10 mouse cellular contexts compared by ENCODE assay signal in the genomic region with DNA sequence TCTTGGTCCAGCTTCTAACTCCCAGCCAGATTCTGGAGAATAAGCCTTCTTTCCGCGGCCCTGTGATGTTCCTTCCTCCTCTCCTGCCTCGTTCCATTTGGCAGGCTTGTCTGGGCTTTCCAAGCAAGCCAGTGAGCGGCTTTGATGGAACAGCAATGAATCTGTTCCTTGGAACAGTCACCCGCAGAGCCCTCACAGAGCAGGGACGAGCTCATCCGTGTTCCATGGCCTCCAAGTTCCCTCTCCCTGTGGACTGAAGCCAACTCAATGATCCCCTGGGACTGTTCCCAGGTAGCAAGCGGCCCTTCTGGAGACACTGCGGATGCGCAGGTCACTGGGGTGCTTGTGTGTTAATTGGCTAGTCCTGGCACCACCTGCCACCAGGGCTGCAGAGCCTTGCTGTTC. TPM values are rescaled to one million over a fixed set of nuclear protein-coding genes. Genes with fewer than 3 reads are reported as not detected.
DNase-seq lines count a peak whose midpoint lies in the region; ATAC-seq and TF ChIP-seq lines count a peak whose summit lies in the region.
"Had no signal": no experiment of that assay in that cellular context is flagged by ENCODE, and none has a peak within 500 bp of the region (broad histone marks: within the 10 kb centered on the region; RNA-seq: fewer than 3 reads in every experiment).

No protein-coding gene starts in this region.

- peaks cover under 1% of the 10 kb centered on the region; the same call in 1 of the 2 replicates for H3K4me1 ChIP-seq in hindbrain, postnatal 0 days (ENCODE audit: insufficient read depth, low read length)
- H3K4me1 ChIP-seq in hindbrain, embryonic 11.5 days (replicated peaks; ENCODE audit: control insufficient read depth, insufficient read depth, low read length), result no peaks in the 10 kb centered on the region
- no peaks in the 10 kb centered on the region for H3K4me1 ChIP-seq in stomach, postnatal 0 days (replicated peaks; ENCODE audit: control insufficient read depth, insufficient read depth)
- H3K4me1 ChIP-seq in midbrain, embryonic 16.5 days (ENCODE audit: control insufficient read depth, insufficient read depth, low read length), result peaks cover 1% of the 10 kb centered on the region

- peak; percentile 7 for DNase-seq in hindbrain, postnatal 0 days (ENCODE audit: low spot score)
- DNase-seq in hindbrain, embryonic 11.5 days (ENCODE audit: low spot score), result no peak
- peak; percentile 88 for DNase-seq in brain, adult 2 months (ENCODE audit: low read depth, low spot score)
- DNase-seq in cerebellum, postnatal 25 days, result peak; percentile 75 to 77
- DNase-seq in left cerebral cortex, postnatal 25 days (ENCODE audit: low spot score in 2 of 2), result peak; percentile 57 to 83
- DNase-seq in stomach, postnatal 0 days (ENCODE audit: low spot score), result no peak
- DNase-seq: adrenal gland, adult 2 months had no signal

- intact Hi-C loops in left cerebral cortex, postnatal 25 days (cut with DNase I), result no loop called here

- H3K36me3 ChIP-seq in hindbrain, postnatal 0 days (ENCODE audit: insufficient read depth, low read length), result no peaks in the 10 kb centered on the region
- H3K36me3 ChIP-seq in hindbrain, embryonic 11.5 days (ENCODE audit: control insufficient read depth, insufficient read depth, low read length), result no peaks in the 10 kb centered on the region
- no peaks in the 10 kb centered on the region for H3K36me3 ChIP-seq in stomach, postnatal 0 days (ENCODE audit: control insufficient read depth, insufficient read depth, low read length)
- H3K36me3 ChIP-seq in midbrain, embryonic 16.5 days (ENCODE audit: control insufficient read depth, insufficient read depth, low read length), result no peaks in the 10 kb centered on the region

- WGBS in hindbrain, postnatal 0 days, result 70% methylated on average over 10 of the region's 10 CpGs
- 92% methylated on average over 10 of the region's 10 CpGs for WGBS in hindbrain, embryonic 11.5 days
- 70% methylated on average over 10 of the region's 10 CpGs for WGBS in stomach, postnatal 0 days
- 84% methylated on average over 10 of the region's 10 CpGs for WGBS in midbrain, embryonic 16.5 days

- H3K4me3 ChIP-seq in hindbrain, postnatal 0 days (ENCODE audit: low read length), result no peak overlapping the region
- H3K4me3 ChIP-seq in hindbrain, embryonic 11.5 days (ENCODE audit: low read depth, low read length), result no peak overlapping the region
- H3K4me3 ChIP-seq in stomach, postnatal 0 days (ENCODE audit: low read depth, low read length), result no peak overlapping the region
- H3K4me3 ChIP-seq in midbrain, embryonic 16.5 days (ENCODE audit: low read depth, low read length), result no peak overlapping the region

- TF ChIP-seq EP300 in stomach, postnatal 0 days (optimal IDR thresholded peaks at IDR 0.05), result no peak

- peak; percentile 50; the same call in 1 of the 2 replicates for ATAC-seq in hindbrain, postnatal 0 days
- ATAC-seq in hindbrain, embryonic 11.5 days (ENCODE audit: low FRiP score), result no peak
- ATAC-seq in stomach, postnatal 0 days (ENCODE audit: low FRiP score, low TSS enrichment), result no peak
- ATAC-seq in midbrain, embryonic 16.5 days, result no peak
- ATAC-seq: lung, postnatal 0 days had no signal

- H3K27me3 ChIP-seq in hindbrain, postnatal 0 days (ENCODE audit: insufficient read depth, low read length), result no peaks in the 10 kb centered on the region
- H3K27me3 ChIP-seq in hindbrain, embryonic 11.5 days (ENCODE audit: control insufficient read depth, insufficient read depth, low read length), result no peaks in the 10 kb centered on the region
- no peaks in the 10 kb centered on the region for H3K27me3 ChIP-seq in stomach, postnatal 0 days (ENCODE audit: control insufficient read depth, insufficient read depth, low read length)
- H3K27me3 ChIP-seq in midbrain, embryonic 16.5 days (ENCODE audit: control insufficient read depth, insufficient read depth, low read depth, low read length), result no peaks in the 10 kb centered on the region
- H3K27me3 ChIP-seq: CH12.LX had no signal

- H3K9me3 ChIP-seq in hindbrain, postnatal 0 days (ENCODE audit: low read length), result no peaks in the 10 kb centered on the region
- no peaks in the 10 kb centered on the region for H3K9me3 ChIP-seq in hindbrain, embryonic 11.5 days (ENCODE audit: control insufficient read depth, low read length)
- H3K9me3 ChIP-seq in stomach, postnatal 0 days (ENCODE audit: control insufficient read depth, low read length), result no peaks in the 10 kb centered on the region
- H3K9me3 ChIP-seq in midbrain, embryonic 16.5 days (replicated peaks; ENCODE audit: control insufficient read depth, low read length, poor library complexity, severe bottlenecking), result no peaks in the 10 kb centered on the region

- TF ChIP-seq CTCF in hindbrain, postnatal 0 days (IDR thresholded peaks at IDR 0.05; ENCODE audit: low read depth), result no peak
- no peak for TF ChIP-seq CTCF in stomach, postnatal 0 days (IDR thresholded peaks at IDR 0.05; ENCODE audit: low read depth)

- no peak overlapping the region for H3K4me2 ChIP-seq in hindbrain, postnatal 0 days (ENCODE audit: low read depth, low read length)
- no peak overlapping the region for H3K4me2 ChIP-seq in hindbrain, embryonic 11.5 days (replicated peaks; ENCODE audit: low read depth, low read length)
- no peak overlapping the region for H3K4me2 ChIP-seq in stomach, postnatal 0 days (replicated peaks; ENCODE audit: low read depth)
- no peak overlapping the region for H3K4me2 ChIP-seq in midbrain, embryonic 16.5 days (ENCODE audit: low read length)

- no peak overlapping the region for H3K9ac ChIP-seq in hindbrain, postnatal 0 days (replicated peaks; ENCODE audit: low read length)
- H3K9ac ChIP-seq in hindbrain, embryonic 11.5 days (ENCODE audit: low read depth, low read length), result no peak overlapping the region
- H3K9ac ChIP-seq in stomach, postnatal 0 days (ENCODE audit: low read length), result no peak overlapping the region
- H3K9ac ChIP-seq in midbrain, embryonic 16.5 days (ENCODE audit: low read depth, low read length), result no peak overlapping the region

- no peak overlapping the region for H3K27ac ChIP-seq in hindbrain, postnatal 0 days
- H3K27ac ChIP-seq in hindbrain, embryonic 11.5 days (ENCODE audit: low read depth, low read length), result no peak overlapping the region
- H3K27ac ChIP-seq in stomach, postnatal 0 days (replicated peaks), result no peak overlapping the region
- no peak overlapping the region for H3K27ac ChIP-seq in midbrain, embryonic 16.5 days (ENCODE audit: low read length)

RNA-seq across cellular contexts. Expression of a gene that starts 21.7 kb away (rescaled TPM):
- total RNA-seq in hindbrain, postnatal 0 days (2014; rRNA removed), result 19.7 and 33.1 TPM in 2 replicates
- polyA plus RNA-seq in hindbrain, postnatal 0 days (2015; fragmentation: Nextera tagmentation; extraction: Ambion mirVana), result 13.7 and 15.0 TPM in 2 replicates
- 3.9 and 5.2 TPM in 2 replicates for polyA plus RNA-seq in hindbrain, embryonic 11.5 days (2014; fragmentation: Nextera tagmentation; extraction: Ambion mirVana)
- total RNA-seq in left cerebral cortex, postnatal 25 days (2021), result 10 to 100 TPM; 86.3 to 97.1 TPM
- polyA plus RNA-seq in stomach, postnatal 0 days (2015; fragmentation: Nextera tagmentation; extraction: Ambion mirVana), result 6.7 and 8.0 TPM in 2 replicates
- 15.4 and 16.7 TPM in 2 replicates for polyA plus RNA-seq in midbrain, embryonic 16.5 days (2015; fragmentation: Nextera tagmentation; extraction: Ambion mirVana)

Comparison
In these comparisons a context has a peak if more than half of its experiments do, and no peak if none do; other contexts are left out.
1. DNase-seq: peak in hindbrain, postnatal 0 days (single experiment), brain, adult 2 months (single experiment), cerebellum, postnatal 25 days (2 of 2) and left cerebral cortex, postnatal 25 days (2 of 2); none in hindbrain, embryonic 11.5 days (single experiment) and stomach, postnatal 0 days (single experiment).